Mouse (Mus musculus): ENCODE results near the gene Oxsm.

Gene Oxsm

DNA sequence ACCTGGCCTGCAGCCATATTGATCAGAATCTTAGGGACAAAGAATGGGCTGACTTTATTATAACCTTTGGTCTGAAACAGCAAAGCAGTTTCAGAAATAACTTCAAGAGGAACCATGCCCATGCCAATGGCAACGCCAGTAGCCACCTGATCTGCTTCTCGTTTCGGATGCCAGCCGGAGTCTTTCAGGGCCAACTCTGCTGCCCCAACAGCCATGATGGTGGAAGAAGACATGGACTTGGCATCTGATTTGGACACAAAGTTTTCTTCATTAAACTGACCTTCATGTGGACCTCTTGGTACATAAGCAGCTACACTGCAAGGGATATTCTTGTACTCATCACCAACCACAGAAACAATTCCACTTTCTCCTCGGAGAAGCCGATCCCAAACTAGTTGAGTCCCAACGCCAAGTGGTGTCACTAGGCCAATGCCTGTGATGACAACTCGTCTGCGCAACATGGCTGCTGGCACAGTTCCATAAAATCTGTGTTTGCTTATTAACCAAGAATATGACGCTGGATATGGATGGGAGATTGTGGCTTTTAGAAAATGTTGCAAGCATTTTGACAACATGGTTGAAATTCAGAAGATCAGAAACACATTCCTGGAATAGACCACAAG is 7.3 kb downstream of the Oxsm start:
- no peak for DNase-seq (ENCODE audit: low spot score in 2 of 2)

DNA sequence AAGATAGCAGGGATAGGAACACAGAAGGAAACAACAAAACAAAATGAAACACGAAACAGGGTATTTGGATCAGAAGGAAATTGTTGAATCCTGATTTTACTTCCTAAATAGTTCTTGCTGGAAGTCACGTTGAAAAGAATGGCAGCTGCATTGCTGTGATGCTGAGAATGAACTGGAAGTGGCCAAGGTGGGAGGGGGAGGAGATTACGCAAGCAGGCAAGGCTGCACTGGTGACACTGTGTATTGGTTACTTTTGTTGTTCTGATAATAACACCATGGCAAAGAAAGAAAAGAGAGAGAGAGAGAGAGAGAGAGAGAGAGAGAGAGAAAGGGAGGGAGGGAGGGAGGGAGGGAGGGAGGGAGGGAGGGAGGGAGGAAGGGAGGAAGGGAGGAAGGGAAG is 13.1 kb downstream of the Oxsm start:
- DNase-seq (ENCODE audit: low spot score in 2 of 2), result no peak

DNA sequence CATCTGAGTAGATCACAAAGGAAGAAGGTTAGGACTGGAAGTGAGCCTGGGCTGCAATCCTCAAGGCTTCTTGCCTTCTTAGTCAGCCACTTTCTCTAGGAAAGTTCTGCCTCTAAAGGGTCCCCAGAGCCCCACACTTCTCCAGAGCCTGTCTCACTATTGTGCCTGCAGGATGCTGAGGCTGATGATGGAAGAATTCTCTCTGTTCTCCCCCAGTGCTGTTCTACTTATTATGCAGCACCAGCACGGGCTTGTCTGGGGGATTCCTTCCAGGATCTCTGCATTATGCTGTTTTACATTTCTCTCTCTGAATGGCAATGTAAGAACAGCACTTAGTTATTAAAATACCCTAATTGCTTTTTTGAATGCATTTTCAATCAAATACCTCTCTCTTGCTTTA is 16.1 kb downstream of the Oxsm start:
- no peak for DNase-seq (ENCODE audit: low spot score in 2 of 2)

GRCm38 (mm10) chr14:16230581-16230980 is 19.0 kb downstream of the Oxsm start:
- no peak for DNase-seq (ENCODE audit: low spot score in 2 of 2)

DNA sequence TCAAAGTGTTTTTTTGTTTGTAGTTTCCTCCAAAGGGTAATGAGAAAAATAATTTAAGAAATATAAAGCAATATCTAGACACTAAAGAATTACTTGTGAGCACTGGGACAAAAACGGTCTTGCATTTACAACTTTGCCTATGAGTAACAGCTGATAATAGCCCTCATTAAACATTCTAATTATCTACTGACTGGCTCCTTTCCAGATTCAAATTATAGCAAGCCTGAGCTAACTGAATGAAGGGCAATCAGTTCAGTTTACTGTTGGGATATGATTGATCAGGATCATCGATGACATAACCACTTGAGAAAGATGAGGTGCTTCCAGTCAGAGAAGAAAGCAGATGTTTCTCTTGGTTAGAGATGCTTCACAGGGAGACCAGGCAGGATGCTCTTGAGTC is 20.2 kb downstream of the Oxsm start:
- no peak for DNase-seq (ENCODE audit: low spot score in 2 of 2)

GRCm38 (mm10) chr14:16219015-16219414 is 30.6 kb downstream of the Oxsm start:
- no peak for DNase-seq (ENCODE audit: low spot score in 2 of 2)

DNA sequence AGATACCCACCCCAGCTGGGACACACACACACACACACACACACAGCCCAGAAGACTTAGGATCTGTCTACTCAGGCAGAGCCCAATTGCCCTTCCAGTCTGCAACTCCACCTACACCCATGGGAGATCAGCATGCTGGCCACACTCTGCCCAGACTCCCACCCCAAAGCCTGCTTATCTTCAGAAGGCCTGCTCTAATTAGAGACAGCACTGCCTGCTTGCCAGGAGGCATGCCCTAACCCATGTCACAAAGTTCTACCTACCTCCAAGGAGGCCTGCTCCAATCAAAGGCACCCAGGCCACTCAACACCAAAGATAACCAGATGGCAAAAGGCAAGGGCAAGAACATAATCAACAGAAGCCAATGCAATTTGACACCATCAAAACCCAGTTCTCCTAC is 41.9 kb downstream of the Oxsm start:
- DNase-seq (ENCODE audit: low spot score in 2 of 2), result no peak

- DNase-seq (ENCODE audit: low spot score in 2 of 2), result no peak
These were observed 47.9 kb downstream of the Oxsm start for GRCm38 (mm10) chr14:16201673-16202072.

DNA sequence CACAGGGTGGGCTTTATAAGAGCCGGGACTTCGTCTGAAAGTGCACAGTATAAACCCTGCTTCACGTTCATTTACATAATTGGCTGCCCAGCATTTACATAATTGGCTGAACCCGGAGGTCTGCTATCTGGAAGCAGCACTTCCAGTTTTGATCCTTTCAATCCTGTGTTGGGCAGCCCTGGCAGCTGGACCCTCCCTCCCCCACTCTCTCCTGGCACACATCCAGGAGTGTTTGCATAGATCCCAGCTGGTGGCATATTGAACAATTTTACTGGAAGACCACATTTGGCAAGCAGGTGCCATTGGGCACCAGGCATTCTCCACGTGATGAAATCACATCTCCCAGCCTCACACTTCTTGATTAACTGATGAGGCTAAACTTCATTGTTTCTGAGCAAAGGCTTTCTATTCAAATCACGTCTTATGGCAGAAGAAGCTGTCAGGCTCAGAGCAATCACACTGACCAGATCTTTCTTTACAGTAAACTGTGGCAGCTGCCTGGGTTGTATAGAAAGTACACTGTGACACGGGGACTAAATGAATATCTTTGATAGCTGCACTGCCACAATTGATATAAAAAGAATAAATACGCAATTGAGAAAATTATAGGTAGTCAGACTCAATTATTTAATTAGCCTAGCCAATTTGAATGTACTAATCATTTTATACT is 48.5 kb downstream of the Oxsm start:
- DNase-seq (ENCODE audit: low spot score in 2 of 2), result no peak

DNA sequence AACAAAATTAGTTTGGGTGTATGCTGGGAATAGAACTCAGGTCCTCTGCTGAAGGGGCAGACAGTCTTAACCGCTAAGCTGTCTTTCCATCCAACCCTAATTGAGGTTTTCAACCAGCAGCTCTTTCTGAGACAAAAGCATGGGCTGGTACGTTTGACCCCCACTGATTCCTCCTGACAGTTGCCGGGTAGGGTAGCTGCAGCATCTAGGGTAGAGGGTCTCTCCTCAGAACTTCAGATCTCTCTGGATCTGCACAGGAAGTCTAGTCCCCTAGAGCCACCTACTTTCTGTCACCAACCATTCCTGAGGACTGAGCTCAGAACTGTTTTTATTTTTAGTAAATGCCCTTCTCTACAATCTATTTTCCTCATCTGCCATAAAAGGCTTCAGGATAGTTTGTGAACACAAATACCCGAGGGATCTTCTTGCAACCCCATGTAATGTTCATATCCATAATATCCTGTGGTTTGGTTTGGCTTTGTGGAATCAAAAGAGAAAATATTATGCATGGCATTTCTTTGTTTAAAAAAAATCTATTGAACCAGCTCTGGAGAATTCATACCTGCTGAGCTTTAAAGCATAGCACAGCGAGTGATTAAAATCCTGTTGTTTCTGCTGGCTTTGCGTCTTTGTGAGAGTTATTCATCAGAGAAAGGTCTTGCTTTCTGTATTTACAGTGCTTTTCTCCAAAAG is 49.2 kb downstream of the Oxsm start:
- DNase-seq (ENCODE audit: low spot score in 2 of 2), result no peak

GRCm38 (mm10) chr14:16196518-16196917 is 53.1 kb downstream of the Oxsm start:
- no peak for DNase-seq (ENCODE audit: low spot score in 2 of 2)

DNA sequence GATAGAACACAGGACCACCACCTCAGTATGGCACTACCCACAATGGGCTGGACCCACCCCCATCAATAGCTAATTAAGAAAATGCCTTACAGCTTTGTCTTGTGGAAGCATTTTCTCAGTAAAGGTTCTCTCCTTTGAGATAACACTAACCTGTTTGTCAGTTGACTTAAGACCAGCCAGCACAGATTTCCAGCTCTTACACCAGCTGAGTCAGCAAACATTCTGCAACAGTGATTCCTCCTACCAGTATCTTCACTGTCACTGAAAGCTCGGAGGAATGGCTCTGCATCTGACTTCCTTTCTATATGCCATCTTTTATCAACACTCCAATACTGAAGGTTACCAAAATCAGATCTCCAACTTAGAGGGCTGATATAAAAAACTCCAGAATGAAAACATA is 54.1 kb downstream of the Oxsm start:
- no peak for DNase-seq (ENCODE audit: low spot score in 2 of 2)

DNA sequence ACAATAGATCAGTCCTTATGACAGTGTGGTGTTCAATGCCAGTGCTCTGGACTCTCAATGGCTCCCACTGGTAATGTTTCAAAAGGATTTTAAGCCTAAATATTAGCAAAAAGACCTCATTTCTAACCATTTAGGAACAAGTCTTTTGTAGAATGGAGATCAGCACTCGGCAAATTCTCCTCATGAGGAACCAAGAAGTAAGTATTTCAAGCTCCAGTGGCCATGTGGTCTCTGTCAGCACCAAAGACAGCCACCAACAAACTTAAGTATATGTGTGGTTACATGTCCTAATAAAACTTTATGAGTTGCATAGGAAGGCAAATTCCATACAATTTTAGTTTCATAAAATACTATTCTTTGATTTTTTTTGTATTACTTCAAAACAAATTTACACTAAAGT is 55.5 kb downstream of the Oxsm start:
- DNase-seq (ENCODE audit: low spot score in 2 of 2), result no peak

DNA sequence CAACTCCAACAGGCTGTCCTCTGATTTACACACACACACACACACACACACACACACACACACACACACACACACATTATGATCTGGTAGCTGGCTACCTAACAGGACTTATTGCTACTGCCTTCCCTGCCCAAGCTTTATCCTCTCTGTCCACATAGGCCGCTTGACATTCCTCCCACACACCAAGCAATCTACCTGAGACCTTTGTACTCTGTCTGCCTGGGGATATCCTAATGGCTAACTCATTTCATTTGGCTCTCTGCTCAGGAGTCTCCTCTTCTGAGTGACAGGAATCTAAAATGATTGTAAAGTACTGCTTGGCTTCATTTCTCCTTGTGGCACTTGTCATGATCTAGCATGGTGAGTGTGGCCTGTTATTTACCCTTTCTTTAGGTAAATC is 60.5 kb downstream of the Oxsm start:
- no peak for DNase-seq (ENCODE audit: low spot score in 2 of 2)

Measured in urinary bladder, postnatal 4 days (tissue).